Mouse (Mus musculus): ENCODE results near the gene Wnt16. TPM values are rescaled to one million over a fixed set of nuclear protein-coding genes. Genes with fewer than 3 reads are reported as not detected.
A peak's percentile ranks its signal among the peaks of the same experiment; 100 is the strongest.
"Not testable (repeated sequence)": the region's sequence is repeated elsewhere in the genome, so short reads cannot be mapped to it uniquely, and the experiment has no call there.

The Wnt16 gene
- 0.27 TPM in 2 replicates for polyA plus RNA-seq (2014; fragmentation: Nextera tagmentation; extraction: Ambion mirVana)

DNA sequence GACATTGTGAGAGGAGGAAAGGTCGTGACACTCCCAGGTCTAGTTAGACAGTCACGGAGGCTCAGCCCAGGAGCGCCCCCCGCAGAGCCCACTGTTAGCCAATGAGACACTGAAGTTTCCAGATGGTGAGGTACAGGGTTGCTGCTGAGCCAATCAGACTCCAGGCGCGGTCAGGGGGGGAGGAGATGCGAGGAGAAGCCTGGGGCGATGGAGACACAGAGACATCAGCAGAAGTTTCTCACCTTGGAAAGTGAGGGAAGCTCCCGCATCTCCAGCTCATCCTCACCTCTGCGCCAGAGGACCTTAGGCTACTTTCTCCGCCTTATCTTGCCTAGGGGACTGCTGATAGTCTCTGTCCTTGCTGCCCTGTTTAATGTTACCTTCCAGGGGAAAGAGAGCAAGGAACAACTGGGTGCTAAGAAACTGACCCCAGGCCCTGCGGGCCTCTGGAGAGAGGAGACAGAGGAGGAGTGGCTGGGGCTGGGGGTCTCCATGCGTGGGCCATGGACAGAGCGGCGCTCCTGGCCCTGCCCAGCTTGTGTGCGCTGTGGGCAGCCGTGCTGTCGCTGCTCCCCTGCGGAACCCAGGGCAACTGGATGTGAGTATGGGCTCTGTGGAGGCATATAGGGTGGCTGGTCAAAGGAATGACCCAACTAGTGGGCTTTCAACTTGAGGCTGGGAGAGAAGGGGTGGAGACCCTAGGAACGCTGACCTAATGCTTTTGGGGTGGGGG, at the start of gene Wnt16:
Wnt16 (plus strand) TSS at position 224 of the 733 bp plus-strand sequence.
- Histone ChIP-seq H3K9me3 (ENCODE audit: control insufficient read depth, low read length) (no peaks in the 10 kb centered on the region), H3K27ac (ENCODE audit: low read depth, low read length) (no peak within 1 kb of the TSS), H3K4me3 (ENCODE audit: low read depth, low read length) (peak within 1 kb of the TSS; percentile 37), H3K27me3 (ENCODE audit: control insufficient read depth, insufficient read depth, low read length) (peaks cover 20% of the 10 kb centered on the region), H3K4me2 (ENCODE audit: low read depth, low read length, severe bottlenecking) (peak within 1 kb of the TSS; percentile 85), H3K9ac (ENCODE audit: low read length) (peak within 1 kb of the TSS; percentile 39), H3K36me3 (ENCODE audit: control insufficient read depth, insufficient read depth, low read length) (no peaks in the 10 kb centered on the region), H3K4me1 (replicated peaks; ENCODE audit: control insufficient read depth, insufficient read depth, low read length) (peaks cover 9% of the 10 kb centered on the region; the same call in 1 of the 2 replicates)
- DNase-seq (ENCODE audit: low spot score) (peak; percentile 58), ATAC-seq (replicated peaks; ENCODE audit: low FRiP score) (peak; percentile 78)
- WGBS = under 1% methylated on average over 20 of the region's 20 CpGs

DNA sequence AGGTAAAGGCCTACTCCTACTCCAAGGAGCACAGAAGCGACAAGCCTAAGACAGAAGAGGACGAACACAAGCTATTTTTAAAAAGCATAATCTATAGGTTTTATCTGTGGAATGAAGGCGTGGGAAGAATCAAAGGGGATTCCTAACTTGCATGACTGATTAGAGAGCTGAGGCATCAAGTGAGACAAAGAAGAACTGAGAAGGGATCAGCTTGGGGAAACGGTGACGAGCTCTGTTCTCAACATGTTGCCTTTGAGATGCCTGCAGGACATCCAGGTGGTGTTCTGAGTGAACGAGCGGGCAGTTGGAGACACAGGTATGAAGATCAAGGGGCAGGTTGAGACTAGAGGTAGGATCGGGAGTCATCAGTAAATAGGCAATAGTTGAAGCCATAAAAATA, 44.7 kb upstream of the Wnt16 start:
- H3K4me1 ChIP-seq (replicated peaks; ENCODE audit: control insufficient read depth, insufficient read depth, low read length) = no peaks in the 10 kb centered on the region
- H3K27ac ChIP-seq (ENCODE audit: low read depth, low read length) = no peak overlapping the region
- no peak overlapping the region for H3K4me3 ChIP-seq (ENCODE audit: low read depth, low read length)
- H3K36me3 ChIP-seq (ENCODE audit: control insufficient read depth, insufficient read depth, low read length) = no peaks in the 10 kb centered on the region
- no peak overlapping the region for H3K9ac ChIP-seq (ENCODE audit: low read length)
- no peak for ATAC-seq (replicated peaks; ENCODE audit: low FRiP score)
- no peak overlapping the region for H3K4me2 ChIP-seq (ENCODE audit: low read depth, low read length, severe bottlenecking)
- H3K9me3 ChIP-seq (ENCODE audit: control insufficient read depth, low read length) = no peaks in the 10 kb centered on the region
- 71% methylated on average over 8 of the region's 8 CpGs for WGBS
- H3K27me3 ChIP-seq (ENCODE audit: control insufficient read depth, insufficient read depth, low read length) = no peaks in the 10 kb centered on the region
- DNase-seq (ENCODE audit: low spot score) = no peak

DNA sequence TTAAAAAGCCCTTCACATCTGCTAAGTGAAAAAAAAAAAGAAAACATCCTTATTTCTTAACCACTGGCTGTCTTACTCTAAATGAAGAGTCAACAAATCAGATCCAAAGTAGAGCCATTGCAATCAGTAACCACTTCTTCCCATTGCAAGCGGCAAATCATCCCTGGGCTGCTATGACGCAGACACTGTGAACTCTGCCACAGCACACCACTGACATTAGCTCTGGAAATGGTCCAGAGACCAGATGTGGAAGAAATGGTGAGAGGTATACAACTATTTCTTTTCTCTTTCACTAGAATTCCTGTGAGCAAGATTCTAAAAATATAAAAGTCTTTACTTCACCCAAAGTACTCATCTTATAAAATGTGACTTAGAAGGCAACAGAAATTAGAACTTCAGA, 41.3 kb upstream of the Wnt16 start:
- Histone ChIP-seq H3K9ac (ENCODE audit: low read length) (no peak overlapping the region), H3K27me3 (ENCODE audit: control insufficient read depth, insufficient read depth, low read length) (no peaks in the 10 kb centered on the region), H3K4me1 (replicated peaks; ENCODE audit: control insufficient read depth, insufficient read depth, low read length) (no peaks in the 10 kb centered on the region), H3K4me2 (ENCODE audit: low read depth, low read length, severe bottlenecking) (no peak overlapping the region), H3K4me3 (ENCODE audit: low read depth, low read length) (no peak overlapping the region), H3K27ac (ENCODE audit: low read depth, low read length) (no peak overlapping the region), H3K9me3 (ENCODE audit: control insufficient read depth, low read length) (no peaks in the 10 kb centered on the region), H3K36me3 (ENCODE audit: control insufficient read depth, insufficient read depth, low read length) (no peaks in the 10 kb centered on the region)
- ATAC-seq (replicated peaks; ENCODE audit: low FRiP score) = no peak
- no peak for DNase-seq (ENCODE audit: low spot score)
- WGBS = 95% methylated on average over 2 of the region's 2 CpGs

DNA sequence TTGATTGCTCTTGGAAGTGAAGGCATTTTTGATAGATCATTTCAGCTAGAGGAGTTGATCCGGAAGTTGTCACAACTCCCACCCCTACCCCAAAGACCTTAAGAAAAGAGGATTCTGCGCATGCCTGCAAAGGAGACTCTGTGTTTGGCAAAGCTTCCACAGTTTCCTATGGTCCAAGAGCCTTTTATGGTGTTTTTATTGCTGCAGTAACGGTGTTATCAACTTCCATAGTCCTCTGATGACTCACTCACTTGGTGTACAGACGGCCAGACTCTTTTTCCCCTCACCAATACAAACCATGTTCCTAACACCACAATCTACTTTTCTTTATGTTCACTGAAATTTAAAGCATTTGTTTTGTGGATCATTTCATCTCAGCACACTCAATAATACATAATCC, 29.2 kb upstream of the Wnt16 start:
- Histone ChIP-seq H3K9me3 (ENCODE audit: control insufficient read depth, low read length) (no peaks in the 10 kb centered on the region), H3K9ac (ENCODE audit: low read length) (no peak overlapping the region), H3K4me3 (ENCODE audit: low read depth, low read length) (no peak overlapping the region), H3K27ac (ENCODE audit: low read depth, low read length) (no peak overlapping the region), H3K4me2 (ENCODE audit: low read depth, low read length, severe bottlenecking) (no peak overlapping the region), H3K27me3 (ENCODE audit: control insufficient read depth, insufficient read depth, low read length) (no peaks in the 10 kb centered on the region), H3K36me3 (ENCODE audit: control insufficient read depth, insufficient read depth, low read length) (no peaks in the 10 kb centered on the region), H3K4me1 (replicated peaks; ENCODE audit: control insufficient read depth, insufficient read depth, low read length) (no peaks in the 10 kb centered on the region)
- 91% methylated on average over 4 of the region's 4 CpGs for WGBS
- DNase-seq (ENCODE audit: low spot score) (no peak), ATAC-seq (replicated peaks; ENCODE audit: low FRiP score) (no peak)

DNA sequence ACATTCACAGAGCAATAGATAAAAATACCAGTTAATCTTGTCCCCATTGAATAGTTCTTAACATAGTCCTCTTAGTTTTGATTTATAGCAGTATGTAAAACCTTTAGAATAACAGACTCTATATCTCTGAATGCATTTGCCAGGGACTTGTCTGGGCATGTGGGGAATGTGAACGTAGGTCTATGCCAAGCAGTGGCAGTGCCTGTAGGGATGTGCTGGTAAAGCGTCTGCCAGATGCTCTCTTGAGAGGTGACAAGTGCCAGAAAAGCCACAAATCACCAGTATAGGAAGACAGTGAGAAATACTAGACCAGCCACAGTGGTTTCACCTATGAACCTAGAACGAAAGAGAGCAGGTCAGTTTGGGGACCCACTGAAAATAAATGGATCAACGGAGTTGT, 25.5 kb upstream of the Wnt16 start:
- Histone ChIP-seq H3K9ac (ENCODE audit: low read length) (no peak overlapping the region), H3K4me2 (ENCODE audit: low read depth, low read length, severe bottlenecking) (no peak overlapping the region), H3K27ac (ENCODE audit: low read depth, low read length) (no peak overlapping the region), H3K4me1 (replicated peaks; ENCODE audit: control insufficient read depth, insufficient read depth, low read length) (no peaks in the 10 kb centered on the region), H3K4me3 (ENCODE audit: low read depth, low read length) (no peak overlapping the region), H3K36me3 (ENCODE audit: control insufficient read depth, insufficient read depth, low read length) (no peaks in the 10 kb centered on the region), H3K9me3 (ENCODE audit: control insufficient read depth, low read length) (no peaks in the 10 kb centered on the region), H3K27me3 (ENCODE audit: control insufficient read depth, insufficient read depth, low read length) (no peaks in the 10 kb centered on the region)
- 85% methylated on average over 4 of the region's 4 CpGs for WGBS
- DNase-seq (ENCODE audit: low spot score) (no peak), ATAC-seq (replicated peaks; ENCODE audit: low FRiP score) (no peak)

DNA sequence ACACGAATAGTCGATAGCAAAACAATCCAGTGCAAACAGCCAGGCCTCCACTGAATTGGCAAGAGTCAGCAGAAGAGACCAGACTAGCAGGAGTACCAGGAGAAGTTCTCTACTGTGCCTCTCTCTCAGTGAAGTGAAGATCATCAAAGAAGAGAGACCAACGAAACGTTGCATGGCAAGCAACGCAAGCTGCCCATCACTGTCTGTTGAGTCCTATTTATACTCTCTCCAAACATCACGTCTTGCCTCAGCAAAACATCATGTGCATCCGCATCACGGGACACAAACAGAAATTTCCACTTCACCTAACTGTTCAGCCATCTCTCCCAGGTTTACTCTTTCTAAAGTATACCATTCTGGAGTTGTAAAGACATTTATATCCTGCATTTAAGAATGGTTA, 23.9 kb upstream of the Wnt16 start:
- not testable (repeated sequence) for DNase-seq (ENCODE audit: low spot score); H3K36me3 ChIP-seq (ENCODE audit: control insufficient read depth, insufficient read depth, low read length); H3K9ac ChIP-seq (ENCODE audit: low read length); H3K27me3 ChIP-seq (ENCODE audit: control insufficient read depth, insufficient read depth, low read length); H3K9me3 ChIP-seq (ENCODE audit: control insufficient read depth, low read length); ATAC-seq (replicated peaks; ENCODE audit: low FRiP score); H3K4me3 ChIP-seq (ENCODE audit: low read depth, low read length); H3K27ac ChIP-seq (ENCODE audit: low read depth, low read length); H3K4me1 ChIP-seq (replicated peaks; ENCODE audit: control insufficient read depth, insufficient read depth, low read length); H3K4me2 ChIP-seq (ENCODE audit: low read depth, low read length, severe bottlenecking)
- 85% methylated on average over 8 of the region's 8 CpGs for WGBS

DNA sequence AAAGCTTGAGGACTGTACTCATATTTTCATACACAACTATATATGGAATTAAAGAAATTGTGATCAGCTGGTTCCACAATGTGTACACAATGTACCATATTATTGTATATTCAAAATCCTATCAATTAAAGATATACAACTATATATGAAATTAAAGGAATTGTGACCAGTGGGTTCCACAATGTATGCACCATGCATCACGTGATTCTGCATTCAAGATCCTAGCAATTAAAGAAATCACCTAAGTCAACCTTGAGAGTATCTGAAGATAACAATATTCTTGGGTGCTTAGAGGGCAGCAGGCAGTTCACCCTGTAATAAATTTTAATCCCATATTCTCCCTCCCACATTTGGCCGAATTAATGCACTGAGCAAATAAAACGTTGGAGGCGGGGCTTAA, 22.0 kb upstream of the Wnt16 start:
- no peaks in the 10 kb centered on the region for H3K9me3 ChIP-seq (ENCODE audit: control insufficient read depth, low read length)
- H3K27ac ChIP-seq (ENCODE audit: low read depth, low read length) = no peak overlapping the region
- ATAC-seq (replicated peaks; ENCODE audit: low FRiP score) (no peak), DNase-seq (ENCODE audit: low spot score) (no peak)
- no peak overlapping the region for H3K9ac ChIP-seq (ENCODE audit: low read length)
- no peaks in the 10 kb centered on the region for H3K36me3 ChIP-seq (ENCODE audit: control insufficient read depth, insufficient read depth, low read length)
- H3K27me3 ChIP-seq (ENCODE audit: control insufficient read depth, insufficient read depth, low read length) = no peaks in the 10 kb centered on the region
- no peak overlapping the region for H3K4me3 ChIP-seq (ENCODE audit: low read depth, low read length)
- 83% methylated on average over 4 of the region's 4 CpGs for WGBS
- no peaks in the 10 kb centered on the region for H3K4me1 ChIP-seq (replicated peaks; ENCODE audit: control insufficient read depth, insufficient read depth, low read length)
- H3K4me2 ChIP-seq (ENCODE audit: low read depth, low read length, severe bottlenecking) = no peak overlapping the region

DNA sequence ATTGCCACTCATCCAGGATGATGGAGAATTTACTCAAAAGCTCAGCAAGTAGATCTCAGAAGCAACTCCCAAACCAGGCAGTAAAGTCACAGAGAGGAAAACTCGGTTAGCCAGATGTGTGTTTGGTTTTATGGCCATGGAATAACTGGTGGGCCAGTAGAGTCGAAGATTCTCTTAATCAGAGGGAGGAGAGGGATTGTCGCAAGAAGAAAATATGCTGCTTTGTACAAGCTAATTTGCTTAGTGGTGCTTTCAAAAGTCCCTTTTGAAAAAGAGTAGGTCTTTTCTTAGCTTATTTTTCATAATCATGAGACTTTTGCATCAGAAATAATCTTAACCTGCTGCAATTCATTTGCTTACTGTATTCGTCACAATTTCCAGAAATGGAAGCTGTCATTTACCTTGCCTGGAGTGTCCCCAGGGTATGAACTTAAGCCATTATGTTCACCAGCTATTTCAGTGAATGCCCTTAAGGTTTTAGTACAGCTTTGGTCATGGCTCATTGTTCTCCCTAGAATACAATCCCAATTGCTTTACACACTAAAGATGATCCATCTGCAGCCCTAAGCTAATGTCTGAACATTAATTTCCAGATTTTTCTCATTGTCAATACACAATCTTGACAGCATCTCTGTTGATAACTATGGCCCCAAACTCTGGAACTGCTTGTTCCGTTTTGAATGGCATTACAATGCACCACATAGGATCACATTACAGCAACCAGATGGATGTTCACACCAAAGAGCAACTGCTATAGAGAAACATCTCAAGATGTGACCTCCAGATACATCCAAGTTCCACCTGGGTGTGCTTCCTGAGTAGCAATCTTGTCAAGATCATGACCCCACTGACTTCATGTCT, 20.0 kb upstream of the Wnt16 start:
- DNase-seq (ENCODE audit: low spot score) = no peak
- 81% methylated on average over 5 of the region's 5 CpGs for WGBS
- no peak overlapping the region for H3K27ac ChIP-seq (ENCODE audit: low read depth, low read length)

More for the DNA sequence above, 20.0 kb upstream of the Wnt16 start:
- no peaks in the 10 kb centered on the region for H3K27me3 ChIP-seq (ENCODE audit: control insufficient read depth, insufficient read depth, low read length)
- no peaks in the 10 kb centered on the region for H3K4me1 ChIP-seq (replicated peaks; ENCODE audit: control insufficient read depth, insufficient read depth, low read length)
- H3K9me3 ChIP-seq (ENCODE audit: control insufficient read depth, low read length) = no peaks in the 10 kb centered on the region
- no peak overlapping the region for H3K4me3 ChIP-seq (ENCODE audit: low read depth, low read length)
- no peak overlapping the region for H3K9ac ChIP-seq (ENCODE audit: low read length)
- no peaks in the 10 kb centered on the region for H3K36me3 ChIP-seq (ENCODE audit: control insufficient read depth, insufficient read depth, low read length)
- H3K4me2 ChIP-seq (ENCODE audit: low read depth, low read length, severe bottlenecking) = no peak overlapping the region
- no peak for ATAC-seq (replicated peaks; ENCODE audit: low FRiP score)

Measured in forebrain, embryonic 11.5 days (tissue).